9 mouse cellular contexts compared by ENCODE assay signal in genomic region chr5:53469098-53469776, GRCm38 (mm10). TPM values are rescaled to one million over a fixed set of nuclear protein-coding genes. Genes with fewer than 3 reads are reported as not detected.
DNase-seq lines count a peak whose midpoint lies in the region; ATAC-seq lines count a peak whose summit lies in the region.
"Had no signal": no experiment of that assay in that cellular context is flagged by ENCODE, and none has a peak within 500 bp of the region (broad histone marks: within the 10 kb centered on the region; RNA-seq: fewer than 3 reads in every experiment).

No protein-coding gene starts in this region.

- peak; percentile 69 to 70 for DNase-seq in heart, adult 18-20 months
- no peak for DNase-seq in heart, postnatal 25 days (ENCODE audit: low spot score)
- DNase-seq in heart, embryonic 10.5 days (ENCODE audit: low spot score), result no peak
- DNase-seq in kidney, adult 8-10 months, result peak; percentile 63 to 66
- peak; percentile 68 for DNase-seq in skeletal muscle tissue, adult 2 months (ENCODE audit: low read depth, low spot score)
- DNase-seq in adrenal gland, adult 8-10 months, result no peak
- no peak for DNase-seq in hindbrain, embryonic 11.5 days (ENCODE audit: low spot score)
- DNase-seq in frontal cortex, postnatal 25 days (ENCODE audit: low spot score in 2 of 2), result no peak
- DNase-seq: right cerebral cortex, postnatal 4 days had no signal

- intact Hi-C loops in heart, postnatal 25 days (cut with DNase I), result loop anchor here (5.0 kb wide), 1 partner anchor 37 kb away; no protein-coding TSS in a partner anchor

- no peak overlapping the region for H3K9ac ChIP-seq in hindbrain, embryonic 11.5 days (ENCODE audit: low read depth, low read length)

- H3K36me3 ChIP-seq in heart, embryonic 10.5 days, result no peaks in the 10 kb centered on the region
- no peaks in the 10 kb centered on the region for H3K36me3 ChIP-seq in hindbrain, embryonic 11.5 days (ENCODE audit: control insufficient read depth, insufficient read depth, low read length)

- no peaks in the 10 kb centered on the region for H3K27me3 ChIP-seq in heart, embryonic 10.5 days (ENCODE audit: insufficient read depth, poor library complexity, severe bottlenecking)
- no peaks in the 10 kb centered on the region for H3K27me3 ChIP-seq in hindbrain, embryonic 11.5 days (ENCODE audit: control insufficient read depth, insufficient read depth, low read length)

- peak overlapping the region; percentile 67; the same call in 1 of the 2 replicates for H3K27ac ChIP-seq in heart, embryonic 10.5 days
- no peak overlapping the region for H3K27ac ChIP-seq in hindbrain, embryonic 11.5 days (ENCODE audit: low read depth, low read length)

- no peaks in the 10 kb centered on the region for H3K9me3 ChIP-seq in heart, embryonic 10.5 days
- H3K9me3 ChIP-seq in hindbrain, embryonic 11.5 days (ENCODE audit: control insufficient read depth, low read length), result no peaks in the 10 kb centered on the region

- WGBS in heart, embryonic 10.5 days, result 47% methylated on average over 6 of the region's 6 CpGs
- WGBS in hindbrain, embryonic 11.5 days, result 78% methylated on average over 6 of the region's 6 CpGs

- ATAC-seq in hindbrain, embryonic 11.5 days (ENCODE audit: low FRiP score), result no peak

- H3K4me2 ChIP-seq in hindbrain, embryonic 11.5 days (replicated peaks; ENCODE audit: low read depth, low read length), result no peak overlapping the region

- H3K4me3 ChIP-seq in heart, embryonic 10.5 days, result peak overlapping the region; percentile 38
- H3K4me3 ChIP-seq in hindbrain, embryonic 11.5 days (ENCODE audit: low read depth, low read length), result no peak overlapping the region

- H3K4me1 ChIP-seq in heart, embryonic 10.5 days, result peaks cover 36% of the 10 kb centered on the region
- H3K4me1 ChIP-seq in hindbrain, embryonic 11.5 days (replicated peaks; ENCODE audit: control insufficient read depth, insufficient read depth, low read length), result no peaks in the 10 kb centered on the region

RNA-seq across cellular contexts. Expression of gene Rbpj, which starts 3.3 kb away (rescaled TPM):
- 10 to 100 TPM; 17.5 to 22.4 TPM for total RNA-seq in heart, adult 18-20 months (2021)
- total RNA-seq in heart, postnatal 25 days (2021), result 10 to 100 TPM; 23.4 to 32.5 TPM
- 23.9 and 24.6 TPM in 2 replicates for polyA plus RNA-seq in heart, embryonic 10.5 days (2016; fragmentation: Nextera tagmentation; extraction: Ambion mirVana)
- 10 to 100 TPM; 37.6 to 53.7 (median 46.0) TPM for total RNA-seq in adrenal gland, adult 8-10 months (2022)
- 56.1 and 65.0 TPM in 2 replicates for polyA plus RNA-seq in hindbrain, embryonic 11.5 days (2014; fragmentation: Nextera tagmentation; extraction: Ambion mirVana)

Comparison
In these comparisons a context has a peak if more than half of its experiments do, and no peak if none do; other contexts are left out.
1. DNase-seq: peak in heart, adult 18-20 months (2 of 2), kidney, adult 8-10 months (2 of 2) and skeletal muscle tissue, adult 2 months (single experiment); none in heart, postnatal 25 days (single experiment), heart, embryonic 10.5 days (single experiment), adrenal gland, adult 8-10 months (single experiment), hindbrain, embryonic 11.5 days (single experiment) and frontal cortex, postnatal 25 days (0 of 2).